Mouse (Mus musculus) heart, embryonic 14.5 days (tissue): ENCODE data around the gene Ralgds. TPM values are rescaled to one million over a fixed set of nuclear protein-coding genes. Genes with fewer than 3 reads are reported as not detected.

Experiments used
- ATAC-seq: fragments of 200-750 bp; cut with Nextera tagmentation; 2 replicates; pipeline ENCODE4 v1.8.0; 2017; ENCODE audit warnings: low read depth, moderate TSS enrichment; ENCODE audit not compliant: insufficient number of reproducible peaks, insufficient read depth, low FRiP score
- H3K27ac ChIP-seq, 2 experiments: fragments of 200-500 bp in 1 of 2; fragments of 300-500 bp in 1 of 2; sonication (generic) in 1 of 2; replicated peaks in 1 of 2; 2 replicates each; pipeline ENCODE4 v1.5.1; 2012 to 2014; ENCODE audit warnings: low read depth in 2 of 2, low read length in 2 of 2, control low read depth in 1 of 2, mild to moderate bottlenecking in 1 of 2, mixed read lengths in 1 of 2; ENCODE audit not compliant: control insufficient read depth in 1 of 2, insufficient read depth in 1 of 2
- H3K27me3 ChIP-seq: fragments of 300-500 bp; sonication (generic); 2 replicates; pipeline ENCODE4 v1.6.1; 2014; ENCODE audit warnings: mild to moderate bottlenecking, low read length, control low read depth; ENCODE audit not compliant: control insufficient read depth, insufficient read depth
- H3K36me3 ChIP-seq: fragments of 300-500 bp; sonication (generic); 2 replicates; pipeline ENCODE4 v1.6.1; 2014; ENCODE audit warnings: mild to moderate bottlenecking, control low read depth, low read length, mixed read lengths; ENCODE audit not compliant: control insufficient read depth, insufficient read depth
- H3K4me1 ChIP-seq, 2 experiments: fragments of 200-500 bp in 1 of 2; fragments of 300-500 bp in 1 of 2; sonication (generic) in 1 of 2; 2 replicates each; pipeline ENCODE4 v1.6.1; 2012 to 2014; ENCODE audit warnings: low read length in 2 of 2, control low read depth in 1 of 2, mixed read lengths in 1 of 2; ENCODE audit not compliant: control insufficient read depth in 2 of 2, insufficient read depth in 2 of 2
- H3K4me2 ChIP-seq: fragments of 300-500 bp; sonication (generic); 2 replicates; pipeline ENCODE4 v1.6.1; 2014; ENCODE audit warnings: mild to moderate bottlenecking, low read length
- H3K4me3 ChIP-seq, 2 experiments: fragments of 200-500 bp in 1 of 2; fragments of 300-500 bp in 1 of 2; sonication (generic) in 1 of 2; 2 replicates each; pipeline ENCODE4 v1.5.1; 2012 to 2014; ENCODE audit warnings: low read length in 2 of 2, mild to moderate bottlenecking in 2 of 2, control low read depth in 1 of 2, low read depth in 1 of 2, moderate library complexity in 1 of 2; ENCODE audit not compliant: control insufficient read depth in 1 of 2, insufficient read depth in 1 of 2
- H3K9ac ChIP-seq: fragments of 300-500 bp; sonication (generic); 2 replicates; pipeline ENCODE4 v1.6.1; 2014; ENCODE audit warnings: mild to moderate bottlenecking, low read length
- H3K9me3 ChIP-seq: fragments of 300-500 bp; sonication (generic); 2 replicates; pipeline ENCODE4 v1.6.1; 2016; ENCODE audit warnings: low read length, control low read depth; ENCODE audit not compliant: control insufficient read depth
- WGBS: fragments of 180-500 bp; shearing (Covaris S2); extraction: QIAGEN DNeasy Blood & Tissue Kit; methylation state at CpG from one replicate; pipeline ENCODE4 v1.1.7; 2014; 5-methylcytosine and 5-hydroxymethylcytosine counted together
- polyA plus RNA-seq: library from polyadenylated mRNA; unstranded; fragments of >200 nt; fragmentation: Nextera tagmentation; extraction: Ambion mirVana; gene quantifications from 2 replicates; pipeline ENCODE4 v1.2.1, GENCODE M21; 2014

The Ralgds gene
- polyA plus RNA-seq, 1 experiment from 2014 or later: 21.1 TPM

DNA sequence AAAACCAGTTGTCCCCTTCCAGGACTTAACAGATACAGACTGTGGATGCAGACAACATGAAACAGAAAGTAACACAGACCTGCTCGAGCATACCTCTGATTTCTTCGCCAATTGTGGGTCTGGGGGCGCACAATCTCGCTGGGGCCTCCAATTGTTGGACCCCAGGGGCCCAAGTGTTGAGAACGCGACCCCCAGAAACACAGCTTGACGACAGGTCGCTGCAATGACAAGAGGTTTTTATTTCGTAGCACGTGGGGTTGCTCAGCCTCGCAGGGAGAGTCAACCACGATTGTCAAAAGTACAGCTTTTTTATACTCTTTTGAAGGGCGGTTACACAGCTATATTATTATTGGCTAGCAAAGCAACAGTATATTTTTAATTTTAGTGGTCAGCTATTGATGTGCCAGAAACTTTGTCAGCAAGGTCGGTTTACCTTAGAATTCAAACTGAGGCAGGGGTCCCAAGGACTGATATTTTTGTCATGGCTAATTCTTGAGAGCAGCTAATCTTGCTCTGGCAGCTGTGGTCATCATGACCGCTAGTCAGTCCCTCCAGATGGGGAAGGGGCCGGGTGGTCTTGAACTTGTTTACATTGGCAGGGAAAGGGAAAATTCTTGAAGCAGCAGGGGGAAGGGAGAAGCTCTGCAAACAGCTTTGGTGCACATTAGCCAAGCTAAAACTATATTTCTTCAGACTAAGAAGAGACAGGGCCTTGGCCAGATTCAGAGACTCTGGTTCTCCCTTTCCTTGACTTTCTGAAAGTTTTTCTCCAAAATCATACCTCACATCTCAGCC lies 16.9 kb upstream of the Ralgds start:
- H3K27me3 ChIP-seq: no peaks in the 10 kb centered on the region
- H3K4me2 ChIP-seq: no peak overlapping the region
- no peak overlapping the region for H3K27ac ChIP-seq
- H3K36me3 ChIP-seq: no peaks in the 10 kb centered on the region
- no peak for ATAC-seq
- no peaks in the 10 kb centered on the region for H3K4me1 ChIP-seq
- no peak overlapping the region for H3K4me3 ChIP-seq
- 73% methylated on average over 16 of the region's 16 CpGs for WGBS
- H3K9me3 ChIP-seq: no peaks in the 10 kb centered on the region
- no peak overlapping the region for H3K9ac ChIP-seq

DNA sequence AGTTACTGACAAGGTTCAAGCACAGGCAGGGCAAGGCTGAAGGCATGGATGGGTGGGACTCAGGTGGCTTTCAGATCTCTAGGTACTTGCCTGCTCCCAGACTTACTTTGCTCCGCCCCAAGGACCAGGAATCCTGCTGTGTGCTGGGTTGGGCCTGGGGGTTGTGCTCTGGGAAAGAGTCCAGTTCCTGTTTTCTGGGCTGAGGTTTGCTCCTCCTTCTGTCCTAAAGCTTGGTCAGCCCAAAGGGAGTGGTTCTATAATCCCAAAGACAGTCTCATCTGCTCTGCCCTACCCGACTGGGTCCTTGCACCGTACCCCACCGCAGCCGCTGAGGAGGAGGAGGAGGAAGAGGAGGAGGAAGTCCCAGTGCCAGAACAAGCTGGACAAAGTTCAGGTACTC lies 16.3 kb upstream of the Ralgds start, which contains the start of gene Gbgt1:
Gene Gbgt1 (plus strand): TSS at position 221 of the 400 bp plus-strand sequence.
- H3K4me2 ChIP-seq: no peak within 1 kb of the TSS
- no peak within 1 kb of the TSS for H3K9ac ChIP-seq
- H3K36me3 ChIP-seq: no peaks in the 10 kb centered on the region
- no peaks in the 10 kb centered on the region for H3K9me3 ChIP-seq
- no peak within 1 kb of the TSS for H3K4me3 ChIP-seq
- 73% methylated on average over 5 of the region's 5 CpGs for WGBS
- no peaks in the 10 kb centered on the region for H3K4me1 ChIP-seq
- H3K27ac ChIP-seq: no peak within 1 kb of the TSS
- no peak for ATAC-seq
- no peaks in the 10 kb centered on the region for H3K27me3 ChIP-seq

DNA sequence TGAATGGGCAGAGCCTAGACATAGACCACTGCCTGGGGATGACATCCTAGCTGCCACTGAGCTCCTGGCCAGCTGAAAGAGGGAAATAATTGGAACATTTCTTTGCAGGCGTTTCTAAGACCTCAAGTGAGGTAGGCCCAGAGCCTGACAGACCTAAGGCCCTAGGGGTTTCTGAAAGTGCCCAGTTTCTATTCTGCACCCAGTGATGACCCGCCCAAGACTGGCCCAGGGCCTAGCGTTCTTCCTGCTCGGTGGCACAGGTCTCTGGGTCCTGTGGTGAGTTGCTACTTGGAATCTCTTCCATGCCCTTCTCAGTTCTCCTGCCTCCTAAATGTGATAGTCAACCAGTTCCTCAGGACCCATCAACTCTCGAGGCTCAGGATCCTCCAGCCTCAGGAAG lies 15.4 kb upstream of the Ralgds start:
- Histone ChIP-seq H3K36me3 (no peaks in the 10 kb centered on the region), H3K4me2 (no peak overlapping the region), H3K27ac (no peak overlapping the region), H3K4me1 (no peaks in the 10 kb centered on the region), H3K27me3 (no peaks in the 10 kb centered on the region), H3K4me3 (no peak overlapping the region), H3K9me3 (no peaks in the 10 kb centered on the region), H3K9ac (no peak overlapping the region)
- ATAC-seq: no peak
- 71% methylated on average over 5 of the region's 5 CpGs for WGBS

DNA sequence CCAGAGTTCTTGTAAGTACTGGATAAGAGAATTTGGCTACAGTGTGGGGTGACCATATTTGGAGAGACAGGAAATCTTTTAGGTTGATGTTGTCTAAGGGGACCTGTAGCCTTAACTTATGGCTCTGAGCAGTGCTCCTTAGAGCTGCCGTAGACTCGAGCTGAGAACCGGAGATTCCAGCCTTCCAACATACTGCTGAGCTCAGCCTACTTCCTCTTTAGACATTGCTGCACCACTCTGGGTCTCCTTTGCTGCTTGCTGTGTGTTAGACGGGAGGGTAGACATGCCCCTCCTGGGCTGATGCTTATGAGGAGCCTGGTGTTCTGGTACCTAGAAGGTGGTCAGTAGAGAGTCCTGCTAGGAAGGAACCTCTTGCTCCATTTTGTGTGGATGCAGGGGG lies 14.5 kb upstream of the Ralgds start:
- Histone ChIP-seq H3K4me2 (no peak overlapping the region), H3K36me3 (no peaks in the 10 kb centered on the region), H3K27me3 (no peaks in the 10 kb centered on the region), H3K9me3 (no peaks in the 10 kb centered on the region), H3K9ac (no peak overlapping the region), H3K27ac (no peak overlapping the region), H3K4me1 (no peaks in the 10 kb centered on the region), H3K4me3 (no peak overlapping the region)
- whole genome bisulfite sequencing: 71% methylated on average over 4 of the region's 4 CpGs
- ATAC-seq: no peak

DNA sequence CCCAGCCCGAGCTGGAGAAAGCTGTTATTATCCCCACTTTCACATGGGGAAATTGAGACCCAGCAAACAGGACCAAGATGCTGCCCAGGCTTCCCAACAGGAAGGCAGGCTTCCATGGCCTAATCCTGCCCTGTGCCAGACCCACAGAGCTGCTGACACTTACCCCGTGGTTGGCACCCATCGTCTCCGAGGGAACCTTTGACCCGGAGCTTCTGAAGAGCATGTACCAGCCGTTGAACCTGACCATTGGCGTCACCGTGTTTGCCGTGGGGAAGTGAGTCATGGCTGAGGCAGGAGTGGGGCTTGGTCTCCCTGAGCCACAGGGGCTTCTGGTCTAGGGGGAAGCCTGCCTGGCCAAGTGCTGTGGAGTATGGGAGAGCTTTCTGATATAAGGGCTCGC lies 9.9 kb upstream of the Ralgds start:
- no peak for ATAC-seq
- WGBS: 77% methylated on average over 10 of the region's 10 CpGs
- no peak overlapping the region for H3K27ac ChIP-seq
- H3K9me3 ChIP-seq: no peaks in the 10 kb centered on the region
- H3K4me2 ChIP-seq: no peak overlapping the region
- H3K4me1 ChIP-seq: no peaks in the 10 kb centered on the region
- no peak overlapping the region for H3K4me3 ChIP-seq
- H3K9ac ChIP-seq: no peak overlapping the region
- H3K36me3 ChIP-seq: no peaks in the 10 kb centered on the region
- no peaks in the 10 kb centered on the region for H3K27me3 ChIP-seq

DNA sequence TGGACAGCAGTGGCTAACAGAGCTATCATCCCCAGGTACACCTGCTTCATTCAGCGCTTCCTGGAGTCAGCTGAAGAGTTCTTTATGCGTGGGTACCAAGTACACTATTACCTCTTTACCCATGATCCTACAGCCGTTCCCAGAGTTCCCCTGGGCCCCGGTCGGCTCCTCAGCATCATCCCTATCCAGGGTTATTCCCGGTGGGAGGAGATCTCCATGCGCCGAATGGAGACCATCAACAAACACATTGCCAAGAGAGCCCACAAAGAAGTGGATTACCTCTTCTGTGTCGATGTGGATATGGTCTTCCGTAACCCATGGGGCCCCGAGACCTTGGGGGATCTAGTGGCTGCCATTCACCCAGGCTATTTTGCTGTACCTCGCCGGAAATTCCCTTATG lies 8.2 kb upstream of the Ralgds start:
- Histone ChIP-seq H3K9me3 (no peaks in the 10 kb centered on the region), H3K4me3 (no peak overlapping the region), H3K27ac (no peak overlapping the region), H3K36me3 (no peaks in the 10 kb centered on the region), H3K27me3 (no peaks in the 10 kb centered on the region), H3K4me2 (no peak overlapping the region), H3K9ac (no peak overlapping the region), H3K4me1 (no peaks in the 10 kb centered on the region)
- no peak for ATAC-seq
- WGBS: 84% methylated on average over 13 of the region's 13 CpGs

DNA sequence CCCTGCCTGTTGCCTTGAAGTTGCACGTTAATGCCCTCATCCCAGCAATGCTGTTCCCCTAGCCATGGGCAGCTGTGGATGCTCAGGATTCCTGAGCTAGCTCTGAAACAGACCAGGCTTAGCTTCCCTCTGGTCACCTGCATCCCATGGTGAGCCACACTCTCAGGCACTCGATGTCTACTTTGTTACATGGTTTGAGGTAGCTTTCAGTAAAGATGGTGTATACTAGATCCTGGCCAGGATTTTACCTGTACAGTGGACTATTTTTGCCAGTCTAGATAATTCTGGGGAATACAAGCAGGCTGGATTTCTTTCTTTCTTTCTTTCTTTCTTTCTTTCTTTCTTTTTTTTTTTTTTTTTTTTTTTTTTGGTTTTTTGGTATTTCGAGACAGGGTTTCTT lies 7.1 kb upstream of the Ralgds start, which contains the start of gene Gm10134:
Gene Gm10134 (plus strand): TSS at position 301 of the 400 bp plus-strand sequence.
- ATAC-seq: no peak
- Histone ChIP-seq H3K9ac (no peak within 1 kb of the TSS), H3K4me3 (no peak within 1 kb of the TSS), H3K4me1 (no peaks in the 10 kb centered on the region), H3K27me3 (no peaks in the 10 kb centered on the region), H3K9me3 (no peaks in the 10 kb centered on the region), H3K4me2 (no peak within 1 kb of the TSS), H3K36me3 (no peaks in the 10 kb centered on the region), H3K27ac (no peak within 1 kb of the TSS)
- WGBS: 54% methylated on average over 3 of the region's 3 CpGs

DNA sequence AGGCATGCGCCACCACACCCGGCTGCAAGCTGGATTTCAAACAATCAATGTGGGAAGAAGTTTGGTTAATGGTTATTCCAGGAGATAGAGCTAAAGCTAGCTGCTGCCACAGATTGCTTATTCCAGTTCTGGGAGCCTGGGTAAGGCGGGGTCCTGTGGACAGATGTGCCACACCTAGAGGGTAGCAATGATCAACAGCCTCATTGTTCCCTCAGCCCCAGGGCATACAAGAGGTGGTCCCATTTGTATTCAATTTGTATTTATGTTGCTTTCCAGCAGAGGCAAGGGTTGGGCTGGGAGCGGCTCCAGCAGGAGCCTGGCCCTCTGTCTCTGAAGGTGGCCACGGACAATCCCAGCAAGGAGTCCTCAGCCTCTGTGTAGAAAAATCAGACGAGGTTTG lies 6.6 kb upstream of the Ralgds start:
- 78% methylated on average over 6 of the region's 6 CpGs for WGBS
- Histone ChIP-seq H3K4me3 (no peak overlapping the region), H3K36me3 (no peaks in the 10 kb centered on the region), H3K27me3 (no peaks in the 10 kb centered on the region), H3K9me3 (no peaks in the 10 kb centered on the region), H3K4me1 (no peaks in the 10 kb centered on the region), H3K27ac (no peak overlapping the region), H3K9ac (no peak overlapping the region), H3K4me2 (no peak overlapping the region)
- ATAC-seq: no peak
